Mouse (Mus musculus) monocyte, adult 2 months (primary cell): ENCODE results near the gene Snx4.

Source experiments
- DNase-seq, 2 experiments: peaks; one replicate each; pipeline ENCODE4 v3.0.0; 2022; ENCODE audit warnings: low spot score in 2 of 2, low read depth in 1 of 2

Gene Snx4

GRCm38 (mm10) chr16:33342356-33342755 lies 91.1 kb downstream of the Snx4 start:
- no peak for DNase-seq

DNA sequence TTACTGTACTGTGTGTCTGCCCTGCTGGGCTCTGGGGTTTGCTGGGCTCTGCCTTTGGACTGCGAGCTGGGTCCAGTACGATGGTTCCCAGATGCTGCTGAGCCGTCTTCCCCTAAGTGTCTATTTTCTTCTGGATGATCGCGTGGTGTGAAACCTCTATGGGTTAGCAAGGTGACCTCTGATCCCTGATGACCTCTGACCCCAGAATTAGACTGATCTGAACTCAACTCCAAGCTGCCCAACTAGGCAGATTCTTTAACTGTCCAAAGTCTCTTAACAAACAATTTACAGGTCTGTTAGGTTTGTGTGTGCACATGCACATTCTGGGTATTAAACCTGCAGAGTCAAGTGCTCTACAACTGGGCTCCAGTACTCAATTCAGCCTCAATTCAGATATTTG lies 91.9 kb downstream of the Snx4 start:
- no peak for DNase-seq

DNA sequence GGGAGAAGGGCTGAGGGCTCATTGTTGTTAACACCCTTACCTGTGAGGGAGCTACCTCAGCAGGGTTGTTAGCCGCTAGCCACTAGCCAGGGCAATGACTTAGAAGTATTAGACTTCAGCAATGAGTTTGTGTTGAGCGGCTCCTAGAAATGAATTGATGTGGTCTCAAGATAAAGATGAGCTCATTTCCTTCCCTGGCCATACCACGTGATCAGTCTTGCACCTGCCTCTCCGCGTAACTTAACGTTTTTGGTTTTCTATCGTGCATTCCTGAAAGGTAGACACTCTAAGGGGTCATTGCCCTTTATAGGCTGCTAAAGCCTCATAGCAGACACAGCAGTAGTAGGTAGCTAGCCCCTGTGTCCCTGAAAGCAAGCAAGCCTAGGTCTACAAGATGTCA lies 92.4 kb downstream of the Snx4 start:
- DNase-seq, result no peak

DNA sequence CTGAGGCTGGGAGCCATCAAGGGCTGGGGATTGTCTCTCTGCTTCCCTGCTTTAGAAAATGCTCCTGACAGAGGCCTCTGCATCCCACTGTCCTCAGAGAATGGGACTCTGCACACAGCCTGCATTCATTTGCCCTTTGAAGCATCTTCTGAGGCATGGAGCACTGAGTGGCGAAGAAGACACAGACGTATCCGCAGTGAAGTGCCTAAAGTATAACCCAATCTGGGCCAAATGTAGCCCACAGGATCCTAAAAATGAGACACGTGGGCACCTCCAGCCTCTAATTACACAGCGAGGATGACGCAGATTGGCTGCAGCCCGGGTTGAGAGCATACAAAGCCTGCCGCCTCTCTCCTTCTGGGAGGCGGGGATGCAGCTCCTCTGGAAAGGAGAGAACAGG lies 93.1 kb downstream of the Snx4 start:
- no peak for DNase-seq

- DNase-seq, result no peak
Observed at GRCm38 (mm10) chr16:33344875-33345274, 93.6 kb downstream of the Snx4 start.

DNA sequence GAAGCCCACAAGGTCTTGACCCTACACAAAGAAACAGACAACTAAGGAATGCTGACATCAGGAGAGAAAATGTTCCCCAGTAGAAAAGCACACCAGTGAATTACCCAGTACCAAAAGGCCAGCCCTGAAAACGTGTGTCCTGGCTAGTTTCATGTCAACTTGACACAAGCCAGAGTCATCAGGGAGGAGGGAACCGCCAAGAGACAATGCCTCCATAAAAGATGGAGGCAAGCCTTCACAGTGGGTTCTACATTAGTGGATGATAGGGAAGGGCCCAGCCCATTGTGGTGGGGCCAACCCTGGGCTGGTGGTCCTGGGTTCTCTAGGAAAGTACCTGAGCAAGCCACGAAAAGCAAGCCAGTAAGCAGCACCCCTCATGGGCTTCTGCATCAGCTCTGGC lies 95.1 kb downstream of the Snx4 start:
- DNase-seq, result no peak

GRCm38 (mm10) chr16:33347134-33347533 lies 95.9 kb downstream of the Snx4 start:
- no peak for DNase-seq
